Mouse (Mus musculus) embryonic facial prominence, embryonic 14.5 days (tissue): Measurements from ENCODE around the gene Slc9a8. TPM values are rescaled to one million over a fixed set of nuclear protein-coding genes. Genes with fewer than 3 reads are reported as not detected.

Experiments used
- ATAC-seq: fragments of 200-750 bp; cut with Nextera tagmentation; 2 replicates; pipeline ENCODE4 v1.8.0; 2017; ENCODE audit warnings: low read depth, moderate number of reproducible peaks, moderate TSS enrichment
- DNase-seq: peaks from one replicate; pipeline ENCODE4 v3.0.0-alpha.2; 2015; ENCODE audit warnings: low spot score
- H3K27ac ChIP-seq: fragments of 300-500 bp; sonication (generic); replicated peaks from 2 replicates; pipeline ENCODE4 v1.5.1; 2014; ENCODE audit warnings: low read depth, mild to moderate bottlenecking, low read length, moderate library complexity
- H3K27me3 ChIP-seq: fragments of 300-500 bp; sonication (generic); replicated peaks from 2 replicates; pipeline ENCODE4 v1.6.1; 2014; ENCODE audit warnings: low read length; ENCODE audit not compliant: control insufficient read depth, insufficient read depth
- H3K36me3 ChIP-seq: fragments of 300-500 bp; sonication (generic); 2 replicates; pipeline ENCODE4 v1.6.1; 2014; ENCODE audit warnings: low read length, mixed read lengths; ENCODE audit not compliant: control insufficient read depth, insufficient read depth
- H3K4me1 ChIP-seq: fragments of 300-500 bp; sonication (generic); 2 replicates; pipeline ENCODE4 v1.6.1; 2014; ENCODE audit warnings: antibody characterized with exemption, low read length; ENCODE audit not compliant: control insufficient read depth, insufficient read depth
- H3K4me2 ChIP-seq: fragments of 300-500 bp; sonication (generic); 2 replicates; pipeline ENCODE4 v1.6.1; 2014; ENCODE audit warnings: low read depth, mild to moderate bottlenecking, low read length, moderate library complexity, mixed read lengths
- H3K4me3 ChIP-seq: fragments of 300-500 bp; sonication (generic); 2 replicates; pipeline ENCODE4 v1.5.1; 2014; ENCODE audit warnings: low read depth, mild to moderate bottlenecking, low read length
- H3K9ac ChIP-seq: fragments of 300-500 bp; sonication (generic); 2 replicates; pipeline ENCODE4 v1.6.1; 2014; ENCODE audit warnings: low read depth, mild to moderate bottlenecking, low read length, moderate library complexity, mixed read lengths
- H3K9me3 ChIP-seq: fragments of 300-500 bp; sonication (generic); 2 replicates; pipeline ENCODE4 v1.6.1; 2016; ENCODE audit warnings: low read length; ENCODE audit not compliant: control insufficient read depth
- WGBS: fragments of 180-500 bp; shearing (Covaris S2); extraction: QIAGEN DNeasy Blood & Tissue Kit; methylation state at CpG from one replicate; pipeline ENCODE4 v1.1.7; 2014; 5-methylcytosine and 5-hydroxymethylcytosine counted together
- polyA plus RNA-seq: library from polyadenylated mRNA; unstranded; fragments of >200 nt; fragmentation: Nextera tagmentation; extraction: Ambion mirVana; gene quantifications from 2 replicates; pipeline ENCODE4 v1.2.1, GENCODE M21; 2014

The Slc9a8 gene
- polyA plus RNA-seq, 1 experiment from 2014 or later, result 13.6 TPM

- H3K27me3 ChIP-seq, result no peaks in the 10 kb centered on the region
- H3K4me3 ChIP-seq, result no peak overlapping the region
- no peak overlapping the region for H3K27ac ChIP-seq
- 91% methylated on average over 4 of the region's 4 CpGs for whole genome bisulfite sequencing
- H3K4me2 ChIP-seq, result no peak overlapping the region
- no peaks in the 10 kb centered on the region for H3K9me3 ChIP-seq
- DNase-seq (no peak), ATAC-seq (no peak)
- peaks cover 9% of the 10 kb centered on the region for H3K4me1 ChIP-seq
- H3K36me3 ChIP-seq, result peaks cover 74% of the 10 kb centered on the region
- no peak overlapping the region for H3K9ac ChIP-seq
These were observed 87.1 kb downstream of the Slc9a8 start for GRCm38 (mm10) chr2:167508569-167508968.

- peaks cover 93% of the 10 kb centered on the region for H3K36me3 ChIP-seq
- 79% methylated on average over 3 of the region's 3 CpGs for WGBS
- no peaks in the 10 kb centered on the region for H3K27me3 ChIP-seq
- H3K4me2 ChIP-seq, result no peak overlapping the region
- H3K27ac ChIP-seq, result no peak overlapping the region
- H3K4me3 ChIP-seq, result no peak overlapping the region
- H3K4me1 ChIP-seq, result peaks cover 3% of the 10 kb centered on the region; the same call in 1 of the 2 replicates
- H3K9me3 ChIP-seq, result no peaks in the 10 kb centered on the region
- H3K9ac ChIP-seq, result no peak overlapping the region
- DNase-seq (no peak), ATAC-seq (no peak)
These were observed 89.0 kb downstream of the Slc9a8 start for GRCm38 (mm10) chr2:167510485-167510884.

DNA sequence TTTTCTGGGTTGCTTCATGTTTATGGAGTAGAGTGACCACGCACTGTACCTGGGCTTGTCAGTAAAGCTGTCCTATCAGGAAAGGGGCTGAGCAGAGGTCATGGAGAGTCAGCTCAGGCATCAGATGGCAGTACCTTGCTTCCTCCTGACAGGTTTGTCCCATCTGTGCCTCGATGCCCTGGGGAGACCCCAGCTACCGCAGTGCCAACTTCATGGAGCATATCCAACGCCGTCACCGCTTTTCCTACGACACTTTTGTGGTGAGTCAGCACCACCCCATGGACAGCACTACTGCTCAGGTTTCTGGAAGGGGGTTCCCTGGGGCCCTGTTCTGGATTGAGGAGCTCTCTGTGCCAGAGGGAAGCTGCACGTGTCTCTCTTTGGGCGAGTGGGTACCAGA is 90.9 kb downstream of the Slc9a8 start:
- no peak overlapping the region for H3K27ac ChIP-seq
- 93% methylated on average over 9 of the region's 9 CpGs for WGBS
- H3K27me3 ChIP-seq, result no peaks in the 10 kb centered on the region
- H3K9me3 ChIP-seq, result no peaks in the 10 kb centered on the region
- no peak overlapping the region for H3K4me3 ChIP-seq
- ATAC-seq (no peak), DNase-seq (no peak)
- no peaks in the 10 kb centered on the region for H3K4me1 ChIP-seq
- H3K9ac ChIP-seq, result no peak overlapping the region
- H3K4me2 ChIP-seq, result no peak overlapping the region
- H3K36me3 ChIP-seq, result peaks cover 98% of the 10 kb centered on the region

- DNase-seq (no peak), ATAC-seq (no peak)
- H3K9me3 ChIP-seq, result no peaks in the 10 kb centered on the region
- no peak overlapping the region for H3K4me3 ChIP-seq
- 91% methylated on average over 5 of the region's 5 CpGs for WGBS
- H3K27me3 ChIP-seq, result no peaks in the 10 kb centered on the region
- no peak overlapping the region for H3K9ac ChIP-seq
- no peak overlapping the region for H3K4me2 ChIP-seq
- peaks cover 96% of the 10 kb centered on the region for H3K36me3 ChIP-seq
- H3K27ac ChIP-seq, result no peak overlapping the region
- H3K4me1 ChIP-seq, result no peaks in the 10 kb centered on the region
These were observed 91.5 kb downstream of the Slc9a8 start for GRCm38 (mm10) chr2:167512970-167513369.

DNA sequence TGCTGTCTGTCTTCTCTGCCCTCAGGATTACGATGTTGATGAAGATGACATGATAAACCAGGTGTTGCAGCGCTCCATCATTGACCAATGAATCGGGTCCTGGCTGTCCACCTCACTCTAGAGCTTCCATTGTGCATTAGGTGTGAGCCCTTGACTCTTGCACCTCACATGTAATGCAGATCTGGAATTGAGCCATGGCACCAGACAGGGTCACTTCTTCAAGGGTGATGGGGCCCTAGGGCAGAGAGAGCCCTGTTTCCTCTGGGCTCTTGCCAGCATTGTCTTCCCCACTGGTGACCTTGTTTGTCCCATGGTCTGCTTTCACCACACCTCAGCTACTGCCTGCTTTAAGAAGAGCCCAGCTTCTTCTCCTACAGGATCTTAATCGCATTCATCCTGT is 93.1 kb downstream of the Slc9a8 start:
- Histone ChIP-seq H3K9me3 (no peaks in the 10 kb centered on the region), H3K4me1 (no peaks in the 10 kb centered on the region), H3K9ac (no peak overlapping the region), H3K27me3 (no peaks in the 10 kb centered on the region), H3K36me3 (peaks cover 87% of the 10 kb centered on the region), H3K27ac (no peak overlapping the region), H3K4me2 (no peak overlapping the region), H3K4me3 (no peak overlapping the region)
- ATAC-seq (no peak), DNase-seq (no peak)
- 94% methylated on average over 4 of the region's 4 CpGs for WGBS

DNA sequence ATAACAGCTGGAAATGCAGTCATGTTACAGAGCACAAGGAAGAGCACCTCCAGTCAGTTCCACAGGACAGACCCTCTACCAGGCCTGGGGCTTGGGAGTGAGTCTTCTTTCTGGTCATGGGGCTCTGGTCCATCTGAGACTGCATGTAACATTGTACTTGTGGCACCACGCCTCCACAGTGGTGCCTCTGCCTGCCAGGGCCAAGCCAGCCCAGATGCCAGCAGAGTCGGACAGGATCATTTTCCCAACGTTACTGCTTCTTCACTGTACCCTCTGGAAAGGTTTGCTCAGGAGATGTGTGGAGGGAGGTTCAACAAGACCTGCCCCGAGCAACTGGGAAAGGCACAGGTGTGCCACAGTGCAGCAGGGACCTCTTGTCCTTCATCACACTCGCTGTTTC is 94.2 kb downstream of the Slc9a8 start:
- ATAC-seq, result no peak
- no peaks in the 10 kb centered on the region for H3K27me3 ChIP-seq
- 84% methylated on average over 4 of the region's 5 CpGs for WGBS

DNA sequence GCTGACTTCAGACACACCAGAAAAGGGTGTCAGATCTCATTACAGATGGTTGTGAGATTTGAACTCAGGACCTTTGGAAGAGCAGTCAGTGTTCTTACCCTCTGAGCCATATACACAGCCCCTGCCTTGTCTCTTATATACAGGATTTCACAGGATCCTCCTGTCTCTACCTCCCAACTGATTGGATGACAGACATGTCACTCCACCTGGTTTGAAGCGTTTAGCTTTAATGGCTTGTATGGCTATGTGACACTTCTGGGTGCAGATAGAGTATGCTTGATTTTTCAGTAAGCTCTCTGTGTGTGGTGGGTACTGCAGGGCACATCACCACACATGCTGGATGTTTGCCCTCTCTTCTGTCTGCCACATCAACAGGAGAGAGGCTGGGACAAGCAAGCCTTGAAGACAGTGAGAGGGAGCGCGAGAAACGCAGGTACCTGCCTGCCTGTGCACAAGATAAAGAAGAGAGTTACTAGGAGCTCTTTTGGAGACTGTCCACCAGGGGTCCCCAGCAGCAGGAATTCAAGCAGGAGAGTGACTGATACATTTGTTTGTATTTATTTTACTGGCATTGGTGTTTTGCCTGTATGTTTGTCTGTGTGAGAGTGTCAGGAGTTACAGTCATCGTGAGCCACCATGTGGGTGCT is 98.2 kb downstream of the Slc9a8 start:
- WGBS, result 76% methylated on average over 5 of the region's 5 CpGs
- Histone ChIP-seq H3K27me3 (no peaks in the 10 kb centered on the region), H3K4me1 (no peaks in the 10 kb centered on the region), H3K9ac (no peak overlapping the region), H3K9me3 (no peaks in the 10 kb centered on the region), H3K4me2 (no peak overlapping the region), H3K27ac (no peak overlapping the region), H3K36me3 (peaks cover 42% of the 10 kb centered on the region), H3K4me3 (no peak overlapping the region)
- ATAC-seq (no peak), DNase-seq (no peak)

More for the DNA sequence above, 94.2 kb downstream of the Slc9a8 start:
- no peak overlapping the region for H3K27ac ChIP-seq
- DNase-seq, result no peak
- peaks cover 81% of the 10 kb centered on the region for H3K36me3 ChIP-seq
- H3K4me1 ChIP-seq, result no peaks in the 10 kb centered on the region
- H3K4me3 ChIP-seq, result no peak overlapping the region
- H3K9ac ChIP-seq, result no peak overlapping the region
- no peaks in the 10 kb centered on the region for H3K9me3 ChIP-seq
- H3K4me2 ChIP-seq, result no peak overlapping the region

Other genes with a start within 250 kb of the Slc9a8 start
- gene Kcnb1, start 231.6 kb upstream of the Slc9a8 start, polyA plus RNA-seq, result 1.7 and 2.1 TPM in 2 replicates
- gene Ptgis, start 181.1 kb upstream of the Slc9a8 start, polyA plus RNA-seq, result 37.6 and 38.3 TPM in 2 replicates
- gene B4galt5, start 72.5 kb upstream of the Slc9a8 start, polyA plus RNA-seq, result 17.9 and 24.3 TPM in 2 replicates
- 65.3 and 75.0 TPM in 2 replicates for gene Rnf114, start 70.9 kb downstream of the Slc9a8 start, polyA plus RNA-seq
- 13.0 and 14.2 TPM in 2 replicates for gene Spata2, start 71.2 kb downstream of the Slc9a8 start, polyA plus RNA-seq
- gene Snai1, start 116.5 kb downstream of the Slc9a8 start, polyA plus RNA-seq, result 64.1 and 69.7 TPM in 2 replicates
- 249 and 275 TPM in 2 replicates for gene Ube2v1, start 210.4 kb downstream of the Slc9a8 start, polyA plus RNA-seq
- 9.1 and 11.6 TPM in 2 replicates for gene Gm20431, start 239.8 kb downstream of the Slc9a8 start, polyA plus RNA-seq